Mouse (Mus musculus): ENCODE results near the gene Tle2.

DNA sequence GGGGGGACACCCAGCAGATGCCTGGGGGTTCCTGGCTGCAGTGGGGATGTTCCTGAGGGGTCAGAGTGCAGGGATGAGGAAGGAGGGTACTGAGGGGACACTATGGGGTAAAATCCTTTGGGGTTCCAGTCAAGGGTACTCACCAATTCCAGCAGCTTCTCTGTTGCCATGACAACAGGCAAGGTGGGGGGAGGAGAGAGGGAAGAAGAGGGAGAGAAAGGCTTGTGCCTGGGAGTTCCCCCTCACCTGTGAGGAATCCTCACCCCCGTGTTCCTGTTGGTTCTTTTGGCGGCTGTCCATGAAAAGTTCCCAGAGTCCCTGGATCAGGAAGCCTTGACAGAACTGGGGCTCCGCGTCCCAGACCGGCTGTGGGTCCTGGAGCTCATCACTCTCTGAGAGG, 21.2 kb downstream of the Tle2 start:
- TF ChIP-seq CTCF (IDR thresholded peaks at IDR 0.05; ENCODE audit: low read depth) (no peak), EP300 (IDR thresholded peaks at IDR 0.05; ENCODE audit: low read depth) (no peak)

Data from heart, postnatal 0 days (tissue).